Mouse (Mus musculus) heart, adult 11 months (tissue): ENCODE data around the gene Slc4a1.
A peak's percentile ranks its signal among the peaks of the same experiment; 100 is the strongest.
"Not testable (repeated sequence)": the region's sequence is repeated elsewhere in the genome, so short reads cannot be mapped to it uniquely, and the experiment has no call there.

ENCODE experiments used
- DNase-seq: peaks from one replicate; pipeline ENCODE4 v3.0.0; 2022

Gene Slc4a1

DNA sequence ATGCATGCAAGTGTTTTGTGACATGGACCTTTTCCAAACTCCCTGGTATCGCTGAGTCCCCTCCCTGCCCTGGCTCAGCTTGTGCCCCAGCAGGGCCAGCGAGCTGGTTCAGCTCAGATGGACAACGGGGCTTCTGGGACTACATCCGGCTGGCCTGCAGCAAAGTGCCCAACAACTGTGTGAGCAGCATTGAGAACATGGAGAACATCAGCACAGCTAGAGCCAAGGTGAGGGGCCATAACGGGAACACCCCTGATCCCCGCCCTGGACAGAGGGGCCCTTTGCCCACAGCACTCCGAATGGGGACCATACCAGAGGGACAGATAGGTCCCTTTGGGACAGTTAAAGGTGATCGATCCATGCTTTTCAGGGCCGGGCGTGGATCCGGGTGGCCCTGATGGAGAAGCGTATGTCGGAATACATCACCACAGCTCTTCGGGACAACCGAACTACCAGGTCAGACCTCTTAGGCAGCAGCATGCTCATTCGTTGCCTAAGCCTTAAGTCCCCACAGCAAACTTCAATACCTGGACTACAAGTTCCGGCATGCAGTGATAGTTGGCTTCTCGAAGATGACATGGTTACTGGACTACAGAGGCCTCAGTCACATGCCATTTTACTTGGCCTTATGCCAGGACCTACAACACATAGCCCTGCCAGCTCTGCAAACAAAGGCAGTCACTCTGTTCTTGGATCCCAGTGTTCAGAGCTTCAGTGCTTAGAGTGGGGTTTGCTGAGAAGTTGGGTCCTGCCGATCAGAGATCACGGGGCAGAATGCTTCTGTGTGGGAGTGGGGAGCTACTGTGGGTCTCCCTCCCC is 32.2 kb upstream of the Slc4a1 start:
- DNase-seq: no peak

GRCm38 (mm10) chr11:102396671-102397141 is 30.7 kb upstream of the Slc4a1 start:
- no peak for DNase-seq

- DNase-seq: no peak
Observed at GRCm38 (mm10) chr11:102396263-102396662, 30.3 kb upstream of the Slc4a1 start.

- no peak for DNase-seq
Observed at GRCm38 (mm10) chr11:102395250-102395649, 29.2 kb upstream of the Slc4a1 start.

- no peak for DNase-seq
Observed at GRCm38 (mm10) chr11:102394421-102395124, 28.6 kb upstream of the Slc4a1 start.

DNA sequence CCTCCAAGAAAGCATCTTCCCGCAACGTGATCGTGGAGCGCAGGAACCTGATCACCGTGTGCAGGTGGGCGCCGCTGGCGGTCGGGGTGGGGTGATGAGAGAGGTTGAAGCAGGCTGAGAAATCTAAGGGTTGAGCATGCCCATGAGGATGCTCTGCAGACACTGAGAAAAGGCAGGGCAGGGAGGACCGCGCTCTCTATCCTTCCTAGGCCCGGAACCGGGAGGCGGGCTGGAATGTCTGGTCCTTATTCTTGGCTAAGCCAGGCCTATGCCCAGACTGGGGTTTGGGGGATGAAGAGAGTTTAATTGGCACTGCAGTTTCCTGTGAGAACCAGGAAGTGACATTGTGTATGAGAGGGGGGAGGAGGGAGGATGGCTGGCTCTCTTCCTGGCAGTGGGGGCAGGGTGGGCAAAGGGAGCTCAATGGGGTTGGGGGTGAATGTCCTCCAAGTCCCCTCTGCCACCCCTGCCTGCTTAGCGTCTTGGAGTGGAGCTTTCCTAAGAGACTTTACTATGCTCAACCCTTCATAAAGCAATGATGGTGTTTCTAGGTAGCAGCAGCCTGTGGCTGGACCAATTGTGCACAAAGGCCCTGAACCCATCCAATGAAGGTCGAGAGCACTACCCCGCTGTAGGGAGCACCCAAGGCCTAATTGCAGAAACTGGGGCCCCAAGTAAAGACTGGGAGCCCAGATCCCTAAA is 27.9 kb upstream of the Slc4a1 start:
- no peak for DNase-seq

DNA sequence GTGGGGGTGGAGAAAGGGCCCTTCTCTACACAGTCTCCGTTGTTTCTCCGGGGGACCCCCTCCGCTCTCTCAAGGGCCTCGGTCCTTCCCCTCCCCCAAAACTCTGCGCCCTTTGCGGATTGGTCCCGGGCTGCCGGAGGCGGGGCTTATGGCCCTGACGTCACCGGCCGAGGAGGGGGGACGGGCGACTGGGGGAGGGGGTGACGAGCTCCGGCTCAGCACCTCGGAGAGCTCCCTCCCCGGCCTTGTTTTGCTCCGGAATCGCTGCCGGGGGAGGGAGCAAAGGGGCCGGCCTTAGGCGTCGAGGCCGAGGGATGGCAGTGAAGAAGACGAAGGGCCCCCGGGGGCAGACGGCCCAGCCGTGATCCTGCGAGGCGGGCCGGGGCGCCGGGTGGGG is 27.2 kb upstream of the Slc4a1 start, which contains the start of gene Rundc3a:
Gene Rundc3a, plus strand, starts transcription at position 166 of the 397 bp plus-strand sequence.
- DNase-seq: peak; percentile 95

- DNase-seq: no peak
Observed at GRCm38 (mm10) chr11:102392441-102393237, 26.6 kb upstream of the Slc4a1 start.

- not testable (repeated sequence) for DNase-seq
Observed at GRCm38 (mm10) chr11:102389436-102389835, 23.4 kb upstream of the Slc4a1 start.

GRCm38 (mm10) chr11:102386121-102386520 is 20.1 kb upstream of the Slc4a1 start:
- no peak for DNase-seq

DNA sequence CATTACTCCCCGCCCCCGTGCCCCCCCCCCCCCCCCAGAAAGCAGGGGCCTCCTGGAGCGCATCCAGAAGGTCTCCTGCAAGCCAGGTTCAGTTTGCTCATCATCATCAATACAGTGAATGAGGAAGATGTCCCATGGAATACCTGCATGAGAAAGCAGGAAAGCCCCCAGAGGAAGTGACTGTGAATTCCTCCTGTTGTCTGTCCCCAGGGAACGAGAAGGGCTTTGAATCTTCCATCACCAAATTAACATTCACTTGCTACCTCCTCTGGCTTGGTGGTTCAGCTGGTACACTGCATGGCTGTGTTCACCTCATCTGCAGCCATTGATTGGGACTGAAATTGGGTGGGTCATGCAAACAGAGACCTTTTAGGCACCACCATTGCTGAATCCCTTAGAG is 19.1 kb upstream of the Slc4a1 start:
- DNase-seq: no peak

GRCm38 (mm10) chr11:102384418-102384817 is 18.4 kb upstream of the Slc4a1 start:
- DNase-seq: no peak

DNA sequence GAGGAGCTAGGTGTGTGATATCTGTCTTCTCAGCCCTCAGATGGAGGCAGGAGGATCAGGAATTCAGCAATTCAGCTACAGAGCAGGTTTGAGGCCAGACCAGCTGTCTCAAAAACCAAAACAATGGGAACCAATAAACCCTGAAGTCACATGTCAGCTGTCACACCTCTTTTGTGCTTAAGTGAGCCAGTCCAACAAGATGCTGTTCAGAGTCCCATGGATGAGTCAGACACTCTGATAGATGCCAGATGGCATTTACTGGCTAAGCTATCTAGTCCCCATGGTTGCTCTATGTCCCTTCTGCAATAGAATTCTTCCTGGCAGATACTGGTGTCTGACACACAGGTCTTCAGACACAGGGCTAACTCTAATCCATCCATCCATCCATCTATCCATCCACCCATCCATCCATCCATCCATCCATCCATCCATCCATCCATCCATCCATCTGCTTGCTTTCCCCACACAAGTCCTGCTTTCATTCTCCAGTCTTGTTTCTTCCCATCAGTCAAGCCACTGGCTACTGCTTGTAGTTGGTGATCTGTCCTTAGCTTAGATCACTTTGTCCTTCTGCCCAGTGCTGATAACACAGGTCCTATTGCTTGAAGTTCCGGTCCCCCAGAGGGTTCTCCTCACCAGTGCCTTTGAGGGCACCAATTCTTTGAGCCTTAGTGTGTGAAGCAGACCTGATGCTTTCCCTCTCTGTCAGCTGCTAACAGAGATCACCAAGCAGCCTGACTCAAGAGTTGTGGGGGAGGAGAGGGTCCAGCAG is 17.5 kb upstream of the Slc4a1 start:
- no peak for DNase-seq

- no peak for DNase-seq
Observed at GRCm38 (mm10) chr11:102382794-102383193, 16.8 kb upstream of the Slc4a1 start.

DNA sequence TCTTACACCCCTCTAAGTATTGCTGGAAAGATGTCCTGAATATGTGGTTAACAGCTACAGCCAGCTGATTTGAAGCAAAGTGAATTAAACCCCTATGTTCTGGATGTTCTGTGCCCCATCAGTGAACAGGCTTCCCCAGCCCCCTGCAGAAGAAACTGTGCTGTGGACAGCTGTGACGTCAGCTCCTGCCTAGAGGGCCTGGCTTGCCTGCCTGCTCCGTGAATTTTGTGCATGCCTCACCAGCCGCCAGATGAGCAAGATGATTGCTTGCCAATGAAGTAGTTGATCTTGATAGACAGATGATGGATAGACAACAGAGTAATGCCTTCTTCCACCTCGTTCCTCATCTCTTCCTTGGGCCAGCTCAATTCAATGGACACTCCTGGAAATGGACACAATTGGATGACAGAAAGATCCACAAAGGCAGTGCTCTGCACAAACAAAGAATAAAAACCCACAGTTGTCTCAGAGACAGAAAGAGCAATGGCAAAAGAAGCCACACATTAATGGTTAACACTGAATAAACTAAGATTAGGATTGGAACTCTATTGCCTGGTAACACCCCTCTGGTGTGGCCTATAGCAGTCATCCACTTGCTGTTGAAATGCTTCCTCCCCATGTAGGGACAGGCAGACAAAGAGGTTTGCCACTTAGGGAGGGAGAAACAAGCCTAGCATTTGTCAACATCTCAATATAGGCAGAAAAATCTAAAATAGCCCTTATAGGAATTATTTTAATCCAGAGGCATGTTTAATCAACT is 15.5 kb upstream of the Slc4a1 start:
- DNase-seq: no peak

- DNase-seq: peak; percentile 83
Observed at GRCm38 (mm10) chr11:102380091-102380490, 14.1 kb upstream of the Slc4a1 start.

DNA sequence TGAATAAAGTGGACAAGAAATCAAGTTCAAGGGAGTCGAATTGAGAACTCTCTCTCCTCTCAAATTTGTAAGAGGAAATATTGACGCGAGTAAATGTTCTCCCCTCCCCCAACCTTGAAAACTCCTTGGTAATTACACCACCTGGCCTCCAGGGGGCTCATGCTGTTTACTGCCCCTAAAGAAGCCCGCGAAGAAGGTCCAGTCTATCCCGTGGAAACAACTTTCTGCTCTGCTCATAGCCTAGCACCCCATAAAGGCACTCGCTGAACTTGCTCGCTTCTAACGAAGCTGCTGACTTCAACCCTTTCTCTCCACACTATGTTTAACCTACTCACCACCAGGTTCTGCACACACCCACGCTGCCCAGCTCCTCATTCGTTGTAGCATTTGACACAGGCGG is 11.2 kb upstream of the Slc4a1 start:
- no peak for DNase-seq

- DNase-seq: no peak
Observed at GRCm38 (mm10) chr11:102376196-102376835, 10.3 kb upstream of the Slc4a1 start.

DNA sequence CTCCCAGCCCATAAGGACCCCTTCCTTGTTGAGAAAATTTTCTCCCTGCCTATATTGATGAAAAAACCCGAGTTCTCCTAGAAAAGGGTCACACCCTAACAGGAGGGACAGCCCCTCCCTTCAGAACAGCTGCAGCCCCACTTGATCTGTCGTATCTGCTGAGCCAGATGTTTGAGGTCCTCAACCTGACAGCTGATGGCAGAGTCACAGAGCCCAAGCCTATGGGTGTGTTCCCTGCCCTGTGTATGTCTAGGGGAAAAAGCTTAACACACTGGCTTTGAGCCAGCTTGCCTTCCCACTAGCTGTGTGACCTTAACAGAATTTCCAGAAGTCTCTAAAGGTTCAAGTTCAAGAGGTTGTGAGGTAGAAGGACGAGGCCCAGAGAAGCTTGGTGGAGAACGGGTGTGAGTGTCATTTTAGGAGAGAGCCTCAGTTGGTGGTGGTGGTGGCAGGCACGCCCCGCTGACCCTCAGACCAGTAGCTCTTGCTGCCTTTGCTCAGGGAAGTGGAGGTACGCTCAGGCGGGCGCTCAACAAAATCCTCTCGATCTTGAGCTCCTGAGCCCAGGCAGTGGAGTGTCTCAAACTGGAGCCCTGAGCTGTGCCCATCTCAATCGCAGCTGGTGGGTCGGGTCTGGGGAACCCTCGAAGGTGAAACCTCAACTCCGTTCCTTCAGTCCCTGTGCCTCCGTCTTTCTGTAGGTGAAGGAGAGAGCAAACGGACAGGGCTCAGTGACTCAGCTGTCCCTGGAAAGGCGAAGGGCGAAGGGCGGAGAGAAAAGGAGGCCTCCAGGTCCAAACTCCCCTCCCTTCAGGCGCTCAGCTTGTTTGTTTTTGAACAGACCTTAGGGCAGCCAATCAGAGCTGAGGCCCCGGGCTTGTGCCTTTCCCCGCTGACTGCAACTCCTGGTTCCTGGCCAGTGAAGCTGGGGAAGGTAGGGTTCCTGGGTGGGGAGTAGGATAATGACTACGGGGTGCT is 9.5 kb upstream of the Slc4a1 start:
- DNase-seq: peak; percentile 97
